27 mouse cellular contexts compared by ENCODE assay signal in the genomic region with DNA sequence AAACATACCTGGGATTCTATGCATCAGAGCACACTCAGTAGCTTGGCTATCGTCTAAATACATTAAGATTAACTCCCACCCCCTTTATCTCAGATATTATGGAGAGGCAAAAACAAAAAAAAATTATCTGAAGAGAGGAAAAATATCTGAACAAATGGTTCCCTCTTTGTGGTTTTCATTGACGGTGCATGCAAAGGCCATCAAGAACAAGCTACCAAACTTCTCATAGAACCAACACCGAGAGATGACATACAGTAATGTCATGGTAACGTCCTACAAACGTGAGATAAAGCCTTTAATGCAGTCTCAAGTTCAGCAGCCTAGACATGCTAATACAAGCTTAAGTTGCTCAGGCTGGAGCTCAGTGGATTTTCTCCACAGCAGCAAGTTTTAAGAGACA.
"Had no signal": no experiment of that assay in that cellular context is flagged by ENCODE, and none has a peak within 500 bp of the region (broad histone marks: within the 10 kb centered on the region; RNA-seq: fewer than 3 reads in every experiment).

No protein-coding gene starts in this region.

- H3K4me2 ChIP-seq: heart, embryonic 11.5 days; heart, embryonic 13.5 days; heart, embryonic 15.5 days; hindbrain, embryonic 12.5 days; hindbrain, embryonic 15.5 days; kidney, embryonic 15.5 days; limb, embryonic 12.5 days; liver, embryonic 11.5 days; liver, embryonic 13.5 days; liver, embryonic 15.5 days had no signal

- H3K4me3 ChIP-seq: heart, adult 2 months; heart, embryonic 13.5 days; heart, embryonic 15.5 days; hindbrain, embryonic 12.5 days; hindbrain, embryonic 15.5 days; kidney, embryonic 15.5 days; limb, embryonic 10.5 days; limb, embryonic 12.5 days; liver, embryonic 13.5 days; liver, embryonic 15.5 days had no signal

- DNase-seq: gastrocnemius, postnatal 14 days; gastrocnemius, postnatal 36 days; heart, adult 2 months; heart, postnatal 14 days; heart, postnatal 36 days; kidney, adult 11 months; kidney, adult 2 months; kidney, adult 9 months; kidney, postnatal 14 days; kidney, postnatal 36 days; layer of hippocampus, adult 9-11 months; layer of hippocampus, postnatal 36 days; liver; liver, embryonic 13.5 days had no signal

- H3K27me3 ChIP-seq: heart, embryonic 13.5 days; heart, embryonic 15.5 days; hindbrain, embryonic 12.5 days; hindbrain, embryonic 15.5 days; kidney, embryonic 15.5 days; liver, embryonic 13.5 days; liver, embryonic 15.5 days had no signal

- H3K36me3 ChIP-seq: heart, embryonic 15.5 days; hindbrain, embryonic 15.5 days; limb, embryonic 12.5 days; liver, embryonic 13.5 days; liver, embryonic 15.5 days had no signal

- H3K9me3 ChIP-seq: heart, embryonic 13.5 days; heart, embryonic 15.5 days; hindbrain, embryonic 12.5 days; hindbrain, embryonic 15.5 days; kidney, embryonic 15.5 days; limb, embryonic 10.5 days; limb, embryonic 12.5 days; liver, embryonic 13.5 days; liver, embryonic 15.5 days had no signal

- H3K4me1 ChIP-seq: kidney, embryonic 15.5 days; limb, embryonic 12.5 days had no signal

- ATAC-seq: hindbrain, postnatal 0 days; intestine, embryonic 16.5 days had no signal

- H3K27ac ChIP-seq: heart, adult 2 months; heart, embryonic 13.5 days; heart, embryonic 15.5 days; hindbrain, embryonic 12.5 days; hindbrain, postnatal 0 days; kidney, embryonic 15.5 days; kidney, postnatal 0 days; limb, embryonic 10.5 days; limb, embryonic 12.5 days; liver, embryonic 13.5 days; liver, embryonic 15.5 days had no signal

- H3K9ac ChIP-seq: heart, embryonic 13.5 days; heart, embryonic 15.5 days; hindbrain, embryonic 12.5 days; hindbrain, embryonic 15.5 days; kidney, embryonic 15.5 days; limb, embryonic 12.5 days; liver, embryonic 13.5 days; liver, embryonic 15.5 days had no signal
